19 mouse cellular contexts compared by ENCODE assay signal in the genomic region with DNA sequence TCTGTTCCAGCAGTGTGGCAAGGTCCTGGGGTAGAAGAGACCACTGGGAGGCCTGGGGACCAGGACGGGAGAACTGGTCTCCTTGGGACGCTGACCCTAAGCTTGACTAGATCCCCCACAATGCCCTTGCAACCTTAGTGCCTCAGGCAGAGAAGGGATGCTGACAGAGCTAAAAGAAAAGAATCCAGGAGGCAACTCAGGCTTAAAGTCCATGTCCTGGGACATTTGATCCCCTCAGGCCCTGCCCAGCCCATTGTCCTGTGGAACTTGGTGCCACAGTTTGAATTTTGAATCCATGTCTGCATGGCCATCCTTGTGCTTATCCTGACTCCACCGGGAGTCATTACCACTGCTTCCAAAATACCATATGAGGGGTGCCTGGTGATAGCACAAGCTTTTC. TPM values are rescaled to one million over a fixed set of nuclear protein-coding genes. Genes with fewer than 3 reads are reported as not detected.
DNase-seq lines count a peak whose midpoint lies in the region; ATAC-seq and TF ChIP-seq lines count a peak whose summit lies in the region.
"Had no signal": no experiment of that assay in that cellular context is flagged by ENCODE, and none has a peak within 500 bp of the region (broad histone marks: within the 10 kb centered on the region; RNA-seq: fewer than 3 reads in every experiment).

No protein-coding gene starts in this region.

- H3K4me2 ChIP-seq in kidney, embryonic 15.5 days: no peak overlapping the region
- no peak overlapping the region for H3K4me2 ChIP-seq in liver, postnatal 0 days (ENCODE audit: low read depth, low read length)
- H3K4me2 ChIP-seq: embryonic facial prominence, embryonic 13.5 days; forebrain, embryonic 13.5 days; heart, embryonic 11.5 days; heart, embryonic 15.5 days had no signal

- TF ChIP-seq EP300 in liver, postnatal 0 days (IDR thresholded peaks at IDR 0.05; ENCODE audit: low read depth): no peak

- no peak overlapping the region for H3K9ac ChIP-seq in kidney, embryonic 15.5 days
- H3K9ac ChIP-seq in liver, postnatal 0 days (replicated peaks): no peak overlapping the region
- H3K9ac ChIP-seq: embryonic facial prominence, embryonic 13.5 days; forebrain, embryonic 13.5 days; forebrain, postnatal 0 days; heart, embryonic 15.5 days had no signal

- H3K4me3 ChIP-seq in kidney, embryonic 15.5 days (replicated peaks): no peak overlapping the region
- H3K4me3 ChIP-seq in liver, postnatal 0 days (ENCODE audit: low read depth, low read length): no peak overlapping the region
- H3K4me3 ChIP-seq: embryonic facial prominence, embryonic 13.5 days; forebrain, embryonic 13.5 days; heart, adult 2 months; heart, embryonic 15.5 days had no signal

- H3K27me3 ChIP-seq in kidney, embryonic 15.5 days: no peaks in the 10 kb centered on the region
- no peaks in the 10 kb centered on the region for H3K27me3 ChIP-seq in liver, postnatal 0 days (ENCODE audit: insufficient read depth, low read length)
- H3K27me3 ChIP-seq: embryonic facial prominence, embryonic 13.5 days; forebrain, embryonic 13.5 days; heart, embryonic 15.5 days had no signal

- no peaks in the 10 kb centered on the region for H3K9me3 ChIP-seq in kidney, embryonic 15.5 days (replicated peaks)
- H3K9me3 ChIP-seq in liver, postnatal 0 days (ENCODE audit: low read length): no peaks in the 10 kb centered on the region
- H3K9me3 ChIP-seq: embryonic facial prominence, embryonic 13.5 days; forebrain, embryonic 13.5 days; heart, embryonic 15.5 days had no signal

- WGBS in kidney, embryonic 15.5 days: 85% methylated on average over 3 of the region's 3 CpGs
- WGBS in liver, postnatal 0 days (ENCODE audit: insufficient replicate concordance): 89% methylated on average over 3 of the region's 3 CpGs

- no peak for ATAC-seq in kidney, embryonic 15.5 days (replicated peaks; ENCODE audit: low FRiP score)
- no peak for ATAC-seq in liver, postnatal 0 days
- ATAC-seq: forebrain, embryonic 13.5 days; forebrain, postnatal 0 days had no signal

- H3K36me3 ChIP-seq in kidney, embryonic 15.5 days: peaks cover 90% of the 10 kb centered on the region
- peaks cover 51% of the 10 kb centered on the region for H3K36me3 ChIP-seq in liver, postnatal 0 days (replicated peaks; ENCODE audit: insufficient read depth, low read length)

- H3K4me1 ChIP-seq in kidney, embryonic 15.5 days: no peaks in the 10 kb centered on the region
- peaks cover 12% of the 10 kb centered on the region for H3K4me1 ChIP-seq in liver, postnatal 0 days (ENCODE audit: insufficient read depth)
- H3K4me1 ChIP-seq: embryonic facial prominence, embryonic 13.5 days; forebrain, embryonic 13.5 days; heart, embryonic 15.5 days had no signal

- no peak overlapping the region for H3K27ac ChIP-seq in kidney, embryonic 15.5 days
- 0 out of 2 replicates have a peak overlapping the region, but pooled peaks have one; percentile 11 for H3K27ac ChIP-seq in liver, postnatal 0 days (ENCODE audit: low read depth)
- H3K27ac ChIP-seq: embryonic facial prominence, embryonic 13.5 days; forebrain, embryonic 13.5 days; heart, adult 2 months; heart, embryonic 15.5 days had no signal

- no peak for TF ChIP-seq CTCF in liver, postnatal 0 days (IDR thresholded peaks at IDR 0.05; ENCODE audit: low read depth)

- DNase-seq in kidney, adult 8-10 months: peak; percentile 62
- DNase-seq in liver, postnatal 0 days: no peak
- DNase-seq in liver: no peak
- peak; percentile 59 to 69 for DNase-seq in kidney, postnatal 36 days
- no peak for DNase-seq in left cerebral cortex, adult 9 months (ENCODE audit: low spot score in 2 of 2)
- DNase-seq: adrenal gland, adult 2 months; adrenal gland, postnatal 25 days; cerebellum, adult 18-20 months; cerebellum, adult 9-11 months; cerebellum, postnatal 36 days; forebrain, postnatal 0 days; gastrocnemius, postnatal 14 days; heart, adult 2 months; heart, postnatal 14 days had no signal

RNA-seq across cellular contexts. Expression of gene Nudt16l1, which starts 7.6 kb away (rescaled TPM):
- polyA plus RNA-seq in kidney, embryonic 15.5 days (2015; fragmentation: Nextera tagmentation; extraction: Ambion mirVana): 151 and 155 TPM in 2 replicates
- polyA plus RNA-seq in liver, postnatal 0 days (2015; fragmentation: Nextera tagmentation; extraction: Ambion mirVana): 38.9 and 40.2 TPM in 2 replicates

RNA-seq across cellular contexts. Expression of gene Anks3, which starts 17.9 kb away (rescaled TPM):
- 59.7 and 69.3 TPM in 2 replicates for polyA plus RNA-seq in kidney, embryonic 15.5 days (2015; fragmentation: Nextera tagmentation; extraction: Ambion mirVana)
- 10.5 and 13.0 TPM in 2 replicates for polyA plus RNA-seq in liver, postnatal 0 days (2015; fragmentation: Nextera tagmentation; extraction: Ambion mirVana)

RNA-seq across cellular contexts. Expression of gene Sept12, which starts 51.5 kb away (rescaled TPM):
- not detected in 2 replicates for polyA plus RNA-seq in kidney, embryonic 15.5 days (2015; fragmentation: Nextera tagmentation; extraction: Ambion mirVana)
- polyA plus RNA-seq in liver, postnatal 0 days (2015; fragmentation: Nextera tagmentation; extraction: Ambion mirVana): not detected in 2 replicates
- polyA plus RNA-seq: adrenal gland, adult 2 months; embryonic facial prominence, embryonic 13.5 days; forebrain, embryonic 13.5 days; forebrain, postnatal 0 days; heart, embryonic 11.5 days; heart, embryonic 15.5 days had no signal

Comparison
In these comparisons a context has a peak if more than half of its experiments do, and no peak if none do; other contexts are left out.
1. DNase-seq: peak in kidney, adult 8-10 months (2 of 2) and kidney, postnatal 36 days (2 of 2); none in liver, postnatal 0 days (single experiment), liver (single experiment) and left cerebral cortex, adult 9 months (0 of 2).